Mouse (Mus musculus) C2C12 (cell line): ENCODE data around the gene Mafg.

ENCODE experiments used
- CTCF ChIP-seq: IDR thresholded peaks from one replicate; pipeline ENCODE4 v1.5.1; 2011; ENCODE audit not compliant: control insufficient read depth, insufficient read depth, insufficient read length
- MAX ChIP-seq: IDR thresholded peaks from one replicate; pipeline ENCODE4 v1.6.1; 2011; ENCODE audit warnings: mild to moderate bottlenecking, control low read depth
- MYOD1 ChIP-seq: IDR thresholded peaks from one replicate; pipeline ENCODE4 v1.6.1; 2011; ENCODE audit warnings: low read depth; ENCODE audit not compliant: control insufficient read depth, insufficient read length
- MYOG ChIP-seq: IDR thresholded peaks from one replicate; pipeline ENCODE4 v1.6.1; 2011; ENCODE audit not compliant: control insufficient read depth, insufficient read length; ENCODE audit errors: extremely low read depth
- USF1 ChIP-seq: IDR thresholded peaks from one replicate; pipeline ENCODE4 v1.6.1; 2011; ENCODE audit warnings: low read depth, mild to moderate bottlenecking, control low read depth, moderate library complexity

- TF ChIP-seq CTCF = no peak
- TF ChIP-seq MAX = no peak
- no peak for TF ChIP-seq MYOD1
- TF ChIP-seq USF1 = no peak
- no peak for TF ChIP-seq MYOG
These were observed 10.6 kb downstream of the Mafg start for GRCm38 (mm10) chr11:120622805-120623204.
